Mouse (Mus musculus) T-helper 17 cell (primary cell): ENCODE measurements around the gene Btbd11.
"Not testable (repeated sequence)": the region's sequence is repeated elsewhere in the genome, so short reads cannot be mapped to it uniquely, and the experiment has no call there.

ENCODE experiments used
- in situ Hi-C, 2 experiments: fragments of 300-600 bp; cut with MboI, MseI; formaldehyde crosslinking; loops; 1 replicate in 1 of 2; 2 replicates in 1 of 2; pipeline ENCODE4 v1.15.1; 2025; ENCODE audit warnings: high pct_unique_total_duplicates in 2 of 2

The Btbd11 gene

DNA sequence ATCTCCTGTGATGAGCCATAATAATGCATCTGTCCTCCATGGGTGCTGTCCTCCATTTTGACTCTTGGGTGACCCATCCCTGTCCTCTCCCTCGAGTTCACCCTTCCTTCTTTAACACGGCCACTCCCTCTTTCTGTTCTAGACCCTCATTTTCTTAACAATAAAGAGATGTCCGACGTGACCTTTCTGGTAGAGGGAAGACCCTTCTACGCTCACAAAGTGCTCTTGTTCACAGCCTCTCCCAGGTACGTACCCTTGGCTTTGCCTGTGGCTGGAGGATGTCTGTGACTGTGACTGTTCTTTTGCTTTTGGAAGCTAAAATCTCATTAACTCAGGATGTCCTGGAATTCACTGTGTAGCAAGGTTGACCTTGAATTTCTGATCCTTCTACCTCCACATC lies 258.7 kb downstream of the Btbd11 start:
- in situ Hi-C loops: no loop called here

DNA sequence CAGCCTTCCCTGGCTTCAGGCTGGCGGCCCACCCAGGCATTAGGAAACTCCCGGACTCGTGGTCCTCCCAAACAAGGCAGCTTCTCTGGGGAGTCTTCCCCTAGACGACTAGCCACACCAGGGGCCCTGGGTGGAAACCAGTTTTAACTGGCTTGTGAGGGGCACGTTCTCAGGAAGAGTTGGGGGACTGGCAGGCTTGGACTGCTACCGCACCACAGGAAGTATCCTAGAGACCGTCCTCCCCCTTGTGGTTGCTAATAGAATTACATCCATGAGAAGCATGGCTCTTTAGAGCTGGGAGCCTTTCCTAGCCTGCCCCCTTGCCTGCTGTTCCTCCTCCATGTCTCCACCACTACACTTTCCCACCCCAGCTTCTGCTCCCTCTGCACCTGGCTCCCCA lies 265.1 kb downstream of the Btbd11 start:
- in situ Hi-C loops: no loop called here

DNA sequence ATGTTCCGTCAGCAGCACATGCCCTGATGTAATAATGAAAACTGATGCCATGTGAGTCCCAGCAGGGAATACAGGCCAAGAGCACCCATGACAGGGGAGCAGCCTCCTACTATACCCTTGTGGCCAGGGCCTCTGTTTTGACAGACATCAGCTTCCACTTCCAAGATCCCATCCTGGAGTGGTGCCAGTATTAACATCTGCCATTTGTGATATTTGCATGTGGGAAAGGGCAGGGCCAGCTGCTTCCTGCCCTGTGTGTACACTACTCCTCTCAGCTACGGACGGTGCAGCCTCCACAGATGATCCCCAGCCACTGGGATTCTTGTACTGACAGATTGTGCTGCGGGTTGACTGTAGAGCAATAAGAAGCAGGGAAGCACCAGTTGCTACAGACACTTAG lies 269.3 kb downstream of the Btbd11 start:
- in situ Hi-C loops: no loop called here

DNA sequence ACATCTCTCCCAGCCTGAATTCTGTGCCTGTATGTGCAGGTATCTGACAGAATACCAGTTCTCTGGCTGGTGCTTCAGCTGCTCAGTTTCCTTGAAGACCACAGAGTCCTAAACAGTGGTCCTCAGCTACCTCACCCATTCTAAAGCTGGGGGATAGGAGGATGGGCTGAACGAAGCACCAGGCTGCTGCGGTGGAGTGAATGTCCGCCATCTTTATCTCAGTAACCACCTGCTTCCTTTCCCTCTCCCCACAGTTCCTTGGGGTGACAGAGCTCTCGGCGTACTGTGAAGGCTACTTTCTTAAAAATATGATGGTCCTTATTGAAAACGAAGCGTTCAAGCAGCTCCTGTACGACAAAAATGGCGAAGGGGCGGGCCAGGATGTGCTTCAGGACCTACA lies 271.3 kb downstream of the Btbd11 start:
- in situ Hi-C loops: no loop called here

DNA sequence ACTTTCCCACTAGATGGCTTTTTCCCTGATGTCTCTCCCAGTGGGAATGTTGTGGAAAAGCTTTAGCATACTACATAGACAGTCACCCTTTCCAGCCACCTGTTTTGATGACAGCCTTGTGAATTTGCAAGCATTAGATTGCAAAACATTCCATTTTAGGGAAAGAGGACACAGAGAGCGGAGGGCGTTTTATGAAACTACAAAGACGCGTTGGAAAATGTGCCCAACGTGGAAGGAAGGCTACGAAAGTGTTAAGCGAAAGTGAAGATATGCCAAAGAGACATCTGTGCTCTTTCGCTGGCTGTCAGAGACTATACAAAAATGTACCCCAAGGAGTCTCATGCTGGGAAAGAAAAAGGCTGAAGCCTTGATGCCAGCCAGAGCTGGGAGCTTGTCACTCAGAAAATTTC lies 286.9 kb downstream of the Btbd11 start:
- in situ Hi-C loops: no loop called here

DNA sequence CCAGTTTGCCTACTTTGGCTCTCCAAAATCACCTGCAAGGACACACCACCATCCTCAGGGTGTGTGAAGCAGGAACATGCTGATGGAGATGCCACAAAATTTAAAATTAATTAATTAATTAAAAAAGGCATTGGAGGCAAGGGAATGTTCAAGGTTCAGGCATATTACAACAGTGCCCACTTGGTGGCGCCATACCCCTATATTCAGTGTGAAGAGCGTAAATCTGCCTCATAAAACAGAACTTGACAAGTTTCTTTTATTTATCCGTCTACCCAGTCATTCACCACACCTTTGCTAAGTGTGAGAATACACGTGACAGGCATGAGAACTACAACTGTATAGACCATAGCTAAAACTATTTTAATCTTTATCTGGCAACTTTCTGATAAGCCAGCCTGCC lies 292.0 kb downstream of the Btbd11 start:
- in situ Hi-C loops: loop anchor here in 1 of 2 experiments (5.0 kb wide), 1 partner anchor 69 kb away; no protein-coding TSS in a partner anchor

DNA sequence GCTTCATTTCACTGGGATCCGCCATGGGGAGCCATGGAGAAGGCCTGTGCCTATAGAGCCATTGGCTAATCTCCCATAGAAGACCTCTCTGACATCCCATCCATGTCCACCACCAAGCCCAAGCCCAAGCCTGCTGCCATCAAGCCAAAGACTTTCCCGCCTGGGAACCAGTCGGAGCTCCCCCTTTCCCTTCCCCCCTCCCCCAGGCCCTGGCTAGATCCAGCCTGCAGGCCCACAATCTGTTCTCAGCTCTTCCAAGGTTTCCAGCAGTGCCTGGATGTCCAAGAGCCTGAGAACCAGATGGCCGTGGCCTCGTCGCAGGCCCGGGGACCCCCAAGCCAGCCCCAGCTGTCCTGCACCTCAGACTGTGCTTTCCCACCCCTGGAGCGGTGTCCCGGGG lies 295.8 kb downstream of the Btbd11 start:
- in situ Hi-C loops: no loop called here

DNA sequence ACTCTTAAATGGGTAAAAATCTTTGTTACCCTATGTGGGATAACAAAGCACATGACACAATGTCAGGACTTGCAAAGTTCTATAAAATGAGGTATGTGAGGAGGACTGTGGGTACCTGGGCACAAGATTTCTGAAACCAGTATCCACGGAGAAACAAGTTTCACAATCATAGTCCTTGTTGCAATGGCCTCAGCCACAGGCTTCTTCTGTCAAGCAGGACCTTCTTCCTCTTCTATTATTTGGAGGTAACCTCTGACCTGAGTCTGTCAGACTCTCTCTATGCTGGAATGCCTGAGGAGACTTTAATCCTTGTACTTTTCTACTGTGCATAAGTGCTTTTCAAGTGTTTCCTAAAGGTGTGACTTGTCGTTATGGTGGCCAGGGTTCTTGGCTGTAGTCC lies 307.8 kb downstream of the Btbd11 start:
- in situ Hi-C loops: not testable (repeated sequence)

DNA sequence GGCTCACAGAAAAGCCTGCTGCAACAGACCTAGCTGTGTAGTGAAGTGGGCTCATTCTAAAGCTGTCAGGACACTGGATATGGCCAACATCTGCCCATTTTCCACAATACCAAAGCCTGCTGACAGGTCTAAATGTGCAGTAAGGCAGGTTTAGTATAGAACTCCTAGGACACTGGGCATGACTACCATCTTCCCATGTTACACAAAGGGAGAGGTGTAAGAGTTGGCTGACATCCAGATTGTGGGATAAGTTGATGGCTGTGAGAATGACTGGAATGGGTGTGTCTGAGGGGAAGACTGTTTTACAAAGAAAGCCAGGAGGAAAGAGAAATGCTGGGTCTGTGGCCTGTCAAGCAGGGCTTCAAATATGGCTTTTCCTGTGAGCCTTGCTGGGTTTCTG lies 313.1 kb downstream of the Btbd11 start:
- in situ Hi-C loops: no loop called here

DNA sequence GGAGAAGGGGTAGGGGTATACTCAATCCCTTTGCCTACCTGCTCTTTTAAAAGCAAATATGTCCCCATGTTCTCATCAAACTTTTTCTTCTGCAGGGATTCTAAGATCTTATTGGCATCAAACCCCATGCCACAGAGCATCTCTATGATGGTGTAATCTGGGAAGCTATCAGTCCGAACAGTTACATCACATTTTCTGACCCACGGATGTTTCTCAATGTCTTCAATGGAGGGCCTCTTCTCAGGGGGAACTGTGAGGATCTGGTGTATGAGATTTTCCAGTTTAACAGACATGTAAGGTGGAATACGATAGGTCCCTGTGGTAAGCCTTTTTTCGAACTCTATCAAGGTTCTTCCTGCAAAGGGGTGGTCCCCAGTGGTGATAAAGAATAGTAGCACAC lies 323.2 kb downstream of the Btbd11 start:
- in situ Hi-C loops: loop anchor here (5.0 kb wide), 2 partner anchors 103 to 833 kb away; no protein-coding TSS in a partner anchor
